Mouse (Mus musculus) activated CD4-positive, CD25-positive, alpha-beta regulatory T cell (primary cell): ENCODE data around the gene Hoxa4. TPM values are rescaled to one million over a fixed set of nuclear protein-coding genes. Genes with fewer than 3 reads are reported as not detected.

Experiments used
- polyA plus RNA-seq, 2 experiments: library from polyadenylated mRNA; unstranded; fragments of 100-300 nt; shearing (Covaris generic); gene quantifications; one replicate each; pipeline ENCODE4 v1.2.1; 2017

Hoxa4 gene
- polyA plus RNA-seq: not detected

GRCm38 (mm10) chr6:52190906-52191810 is at the start of gene Hoxa4:
Gene Hoxa4 (minus strand): TSS chr6:52191753.

DNA sequence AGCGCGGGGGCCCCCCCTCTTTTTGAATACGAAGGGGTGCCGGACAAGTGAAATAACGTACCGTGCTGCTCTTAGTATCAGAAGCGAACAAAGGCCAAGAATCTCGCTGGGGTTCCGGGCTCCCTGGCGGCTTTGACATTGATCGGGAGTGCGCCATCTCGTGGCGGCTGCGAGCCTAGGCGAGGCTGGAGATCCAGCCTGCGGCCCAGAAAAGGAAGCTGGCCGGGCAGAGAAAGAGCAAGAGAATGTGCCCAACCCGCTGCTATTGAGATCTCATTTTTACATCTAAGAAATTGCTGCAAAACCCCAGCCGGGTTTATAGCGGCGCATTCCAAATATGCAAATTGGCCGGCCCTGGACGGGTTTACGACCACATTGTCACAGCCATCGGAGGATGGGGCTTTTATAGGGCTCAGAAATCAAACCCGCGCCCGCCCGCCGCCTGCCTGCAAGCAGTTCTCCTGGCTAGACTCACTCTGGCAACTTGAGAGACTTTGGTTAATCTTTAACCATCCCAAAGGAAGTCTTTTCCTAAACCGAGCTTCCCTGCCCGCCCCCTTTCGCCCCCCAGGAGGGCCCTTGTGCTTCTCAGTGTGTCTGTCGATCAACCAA is 48.9 kb upstream of the Hoxa4 start, which contains the start of gene Hoxa10:
Gene Hoxa10, minus strand, starts transcription at position 466 of the 612 bp plus-strand sequence.

DNA sequence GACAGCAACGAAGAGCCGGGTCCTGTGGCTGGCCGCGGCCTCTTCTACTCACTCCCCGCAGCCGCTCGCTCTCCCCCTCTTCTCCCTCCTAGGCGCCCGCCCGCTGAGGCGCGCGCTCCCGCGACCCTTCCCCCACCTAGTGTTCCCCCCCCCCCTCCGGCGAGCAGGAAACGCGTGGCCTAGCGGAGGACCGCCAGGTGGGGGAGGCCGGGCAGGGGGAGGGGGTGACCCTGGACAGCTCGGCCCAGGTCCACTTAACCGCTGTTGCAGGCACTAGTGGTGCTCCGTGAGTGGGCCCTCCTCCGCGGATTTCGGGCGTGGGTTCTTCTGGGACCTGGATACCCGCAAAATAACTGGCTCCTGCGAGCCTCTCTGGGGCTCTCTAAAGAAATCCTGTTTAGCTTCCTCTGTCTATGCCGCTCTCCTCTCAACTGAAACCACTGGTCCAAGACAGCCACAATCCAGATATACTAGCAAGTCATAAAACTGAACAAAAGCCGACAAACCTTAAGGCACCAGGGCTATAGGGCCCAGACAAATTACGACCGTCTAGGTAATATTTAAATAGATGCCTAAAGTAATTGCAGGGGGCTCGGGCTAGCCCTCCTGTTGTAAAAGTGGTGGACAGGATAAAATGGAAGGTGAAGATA is 39.1 kb upstream of the Hoxa4 start, which contains the start of gene Hoxa9:
Gene Hoxa9, minus strand, starts transcription at position 574 of the 650 bp plus-strand sequence.

GRCm38 (mm10) chr6:52221337-52221992 is 29.9 kb upstream of the Hoxa4 start, which contains the start of gene Hoxa7:
Gene Hoxa7 (minus strand): TSS chr6:52221854.

DNA sequence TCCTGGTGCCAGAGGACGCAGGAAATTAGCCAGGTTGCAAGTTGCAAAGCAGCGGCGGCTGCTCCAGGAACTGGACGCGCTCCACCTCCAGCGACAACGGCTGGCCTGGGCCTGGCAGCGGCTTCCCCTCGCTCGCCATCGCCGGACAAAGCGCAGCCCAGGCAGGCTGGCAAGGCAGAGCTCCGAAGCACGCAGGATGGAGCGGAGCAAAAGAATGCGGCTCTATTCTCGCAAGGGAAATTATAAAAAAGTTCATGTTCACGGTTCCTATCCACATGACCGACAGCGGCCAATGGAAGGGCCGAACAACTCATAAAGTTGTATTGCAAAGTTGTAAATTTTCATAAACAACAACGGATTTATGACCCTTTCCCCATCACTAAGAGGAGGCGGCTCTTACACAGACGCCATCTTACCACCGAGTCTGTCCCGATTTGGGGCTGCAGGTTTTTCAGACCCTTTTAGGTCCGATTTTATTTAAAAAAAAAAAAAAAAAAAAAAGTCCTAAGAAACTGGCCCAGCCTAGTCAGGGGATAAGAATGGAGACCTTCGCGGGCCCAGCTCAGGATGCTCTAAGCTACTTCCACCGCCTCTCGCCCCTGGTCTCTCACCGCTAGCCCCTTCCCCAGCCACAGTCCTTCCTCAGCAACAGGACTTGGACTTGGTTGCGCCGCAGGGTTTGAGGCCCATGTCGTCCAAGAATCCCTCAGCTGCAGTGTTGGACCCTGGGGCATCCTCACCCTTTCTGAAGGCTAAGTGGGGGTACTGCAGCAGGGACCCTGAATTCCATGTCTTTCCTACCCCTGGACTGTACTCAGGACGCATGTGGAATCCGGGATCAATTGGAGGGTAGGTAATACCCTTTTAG is 21.8 kb upstream of the Hoxa4 start, which contains the start of the genes Hoxa3 and Gm28308:
Gene Hoxa3, minus strand, starts transcription at position 218 of the 868 bp plus-strand sequence.
Gene Gm28308, minus strand, starts transcription at position 221 of the 868 bp plus-strand sequence.

GRCm38 (mm10) chr6:52208072-52208867 is 16.7 kb upstream of the Hoxa4 start, which contains the start of gene Hoxa6:
Gene Hoxa6 (minus strand): TSS chr6:52208722.

DNA sequence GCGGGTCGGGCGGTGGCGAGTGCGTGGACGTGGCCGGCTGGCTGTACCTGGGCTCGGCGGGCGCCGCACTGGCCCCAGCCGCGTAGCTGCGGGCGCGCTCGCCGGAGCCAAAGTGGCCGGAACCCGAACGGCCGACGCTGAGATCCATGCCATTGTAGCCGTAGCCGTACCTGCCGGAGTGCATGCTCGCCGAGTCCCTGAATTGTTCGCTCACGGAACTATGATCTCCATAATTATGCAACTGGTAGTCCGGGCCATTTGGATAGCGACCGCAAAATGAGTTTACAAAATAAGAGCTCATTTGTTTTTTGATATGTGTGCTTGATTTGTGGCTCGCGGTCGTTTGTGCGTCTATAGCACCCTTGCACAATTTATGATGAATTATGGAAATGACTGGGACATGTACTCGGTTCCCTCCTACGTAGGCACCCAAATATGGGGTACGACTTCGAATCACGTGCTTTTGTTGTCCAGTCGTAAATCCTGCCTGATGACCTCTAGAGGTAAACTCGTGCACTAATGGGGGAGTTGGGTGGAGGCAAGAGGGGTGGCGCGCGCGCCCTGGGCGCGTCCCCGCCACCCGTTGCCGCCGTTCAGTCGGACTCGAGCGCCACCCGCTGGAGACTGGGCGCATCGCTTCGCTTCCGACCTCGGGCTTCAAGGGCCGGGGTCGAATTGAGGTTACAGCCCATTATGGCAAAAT is 12.6 kb upstream of the Hoxa4 start, which contains the start of gene Hoxa5:
Gene Hoxa5, minus strand, starts transcription at position 538 of the 703 bp plus-strand sequence.

DNA sequence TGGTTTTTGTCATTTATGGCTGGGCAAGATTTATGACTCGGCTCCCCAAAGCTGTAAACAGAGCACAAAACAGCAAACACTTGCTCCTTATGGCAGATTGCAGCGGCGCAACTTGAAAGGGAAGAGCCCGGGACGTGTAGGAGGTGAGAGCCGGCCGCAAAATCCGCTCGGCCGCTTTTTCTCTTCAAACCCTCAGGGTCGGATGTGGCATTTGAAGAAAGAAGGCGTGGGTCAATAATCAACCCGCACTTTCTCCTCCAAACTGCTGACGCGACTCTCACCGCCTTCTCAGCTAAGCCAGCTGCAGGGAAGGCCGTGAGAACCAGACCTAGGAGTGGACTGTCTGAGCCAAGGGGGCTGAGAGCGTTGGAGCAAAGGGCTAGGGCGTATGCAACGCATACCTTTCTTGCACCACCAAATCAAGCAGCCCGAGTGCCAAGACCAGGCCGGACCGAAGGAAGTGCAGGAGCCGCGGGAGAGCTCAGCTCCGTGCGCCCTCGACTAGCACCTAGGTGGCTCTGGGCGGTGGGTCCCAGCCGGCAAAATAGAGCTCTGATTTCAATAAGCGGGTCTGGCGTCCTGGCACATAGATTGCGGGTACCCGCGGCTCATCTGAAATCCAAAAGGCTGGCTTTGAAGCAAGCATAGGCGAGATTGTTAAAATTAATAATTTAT is 14.4 kb downstream of the Hoxa4 start, which contains the start of gene 5730596B20Rik:
Gene 5730596B20Rik, plus strand, starts transcription at position 438 of the 675 bp plus-strand sequence.

DNA sequence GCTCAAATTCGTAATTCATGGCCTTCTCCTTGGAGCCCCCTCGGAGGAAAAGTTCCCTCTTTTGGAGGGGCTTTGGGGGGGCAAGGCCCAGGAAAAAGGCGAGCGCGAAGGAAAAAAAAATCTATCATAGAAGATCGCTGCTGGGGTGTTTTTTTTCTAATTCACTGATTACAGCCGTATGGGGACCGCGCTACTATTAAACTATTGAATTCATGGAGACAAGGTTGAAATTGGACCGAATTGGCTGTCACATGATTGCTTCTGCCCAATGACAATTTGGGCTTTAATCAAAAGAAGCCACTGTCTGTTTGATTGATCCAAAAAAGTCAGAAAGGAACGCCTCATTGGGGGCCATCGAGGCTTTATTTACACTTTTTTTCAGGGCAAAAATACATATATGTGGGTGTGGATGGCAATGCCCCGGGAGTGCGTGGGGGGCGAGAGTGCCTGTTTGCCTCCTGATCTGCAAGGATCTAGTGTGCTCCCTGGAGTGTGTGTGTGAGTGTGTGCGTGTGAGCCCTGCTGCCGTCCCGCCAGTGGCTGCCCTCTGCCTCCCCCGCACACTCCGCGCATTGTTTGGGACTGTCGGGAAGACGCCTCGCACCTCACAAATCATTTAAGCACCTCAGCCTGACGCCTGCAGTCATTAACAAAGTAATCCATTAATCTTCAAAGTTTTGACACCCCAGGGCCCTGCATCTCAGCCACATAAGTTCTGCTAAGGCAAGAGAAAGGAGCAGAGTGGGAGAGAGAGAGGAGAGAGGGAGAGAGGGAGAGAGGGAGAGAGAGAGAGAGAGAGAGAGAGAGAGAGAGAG is 26.7 kb downstream of the Hoxa4 start, which contains the start of gene Hoxa2:
Gene Hoxa2, minus strand, starts transcription at position 206 of the 815 bp plus-strand sequence.

DNA sequence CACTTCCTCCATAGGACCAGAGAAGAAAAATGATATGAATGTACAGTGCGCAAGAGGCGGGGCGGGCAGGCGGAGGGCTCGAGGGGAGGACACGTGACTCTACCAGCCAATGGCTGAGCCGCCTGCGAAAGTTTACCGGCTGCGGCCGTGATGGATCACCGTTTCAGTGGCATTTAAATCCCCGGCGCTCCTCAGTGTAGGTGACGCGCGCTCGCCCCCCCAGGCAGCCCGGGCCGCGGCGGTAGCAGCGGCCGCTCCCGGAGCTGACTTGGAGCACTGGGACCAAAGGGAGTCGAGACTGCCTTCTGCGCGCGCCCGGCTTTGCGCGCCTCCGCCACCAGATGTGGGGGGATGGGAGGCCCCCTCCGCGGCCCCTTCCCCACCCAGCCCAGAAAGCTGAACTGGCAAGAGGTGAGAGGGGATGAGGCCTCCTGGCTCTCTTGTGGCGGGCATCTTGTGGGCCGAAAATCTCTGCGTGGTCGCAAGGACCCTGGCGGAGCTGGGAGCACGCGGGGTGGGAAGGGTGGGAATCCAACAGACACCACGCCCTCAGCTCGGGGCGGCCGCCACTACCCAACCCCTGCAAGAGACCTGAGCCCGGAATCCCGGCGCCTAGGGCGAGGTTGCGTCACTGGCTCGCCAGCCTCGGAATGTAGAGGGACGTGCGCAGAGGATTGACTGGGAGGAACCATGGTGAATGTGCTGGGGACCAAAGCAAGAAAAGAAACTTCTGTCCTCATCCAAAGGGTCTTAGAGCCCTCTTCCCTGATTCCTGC is 33.1 kb downstream of the Hoxa4 start, which contains the start of gene Hoxa1:
Gene Hoxa1, minus strand, starts transcription at position 42 of the 776 bp plus-strand sequence.

Other genes with a start within 250 kb of the Hoxa4 start
- gene Skap2, start 179.2 kb downstream of the Hoxa4 start, polyA plus RNA-seq: 10 to 100 TPM; 25.3 to 34.2 TPM
- not detected for gene Hoxa1, start 33.4 kb downstream of the Hoxa4 start, polyA plus RNA-seq
- not detected for gene Hoxa2, start 26.9 kb downstream of the Hoxa4 start, polyA plus RNA-seq
- gene 5730596B20Rik, start 14.3 kb downstream of the Hoxa4 start, polyA plus RNA-seq: not detected
- gene Hoxa5, start 12.8 kb upstream of the Hoxa4 start, polyA plus RNA-seq: under 1 TPM; 0.08 to 0.18 TPM
- gene Hoxa6, start 17.0 kb upstream of the Hoxa4 start, polyA plus RNA-seq: under 1 TPM in 1 of 2 experiments, not detected in 1; 0.27 TPM
- not detected for gene Hoxa3, start 21.6 kb upstream of the Hoxa4 start, polyA plus RNA-seq
- not detected for gene Gm28308, start 21.6 kb upstream of the Hoxa4 start, polyA plus RNA-seq
- gene Hoxa7, start 30.1 kb upstream of the Hoxa4 start, polyA plus RNA-seq: not detected
- 1 to 10 TPM in 1 of 2 experiments, not detected in 1; 1.4 TPM for gene Hoxa9, start 39.3 kb upstream of the Hoxa4 start, polyA plus RNA-seq
- gene Hoxa10, start 49.1 kb upstream of the Hoxa4 start, polyA plus RNA-seq: under 1 TPM in 1 of 2 experiments, not detected in 1; 0.26 TPM
- not detected for gene Hoxa11, start 54.1 kb upstream of the Hoxa4 start, polyA plus RNA-seq
- not detected for gene Hoxa13, start 69.1 kb upstream of the Hoxa4 start, polyA plus RNA-seq
- gene Evx1, start 121.7 kb upstream of the Hoxa4 start, polyA plus RNA-seq: not detected